Mouse (Mus musculus) Patski (cell line): Measurements from ENCODE around the gene Krtap20-2. TPM values are rescaled to one million over a fixed set of nuclear protein-coding genes. Genes with fewer than 3 reads are reported as not detected.
"Not testable (repeated sequence)": the region's sequence is repeated elsewhere in the genome, so short reads cannot be mapped to it uniquely, and the experiment has no call there.

Experiments
- ATAC-seq: fragments of 100-300 bp; one replicate; pipeline ENCODE4 v1.8.0; 2021
- CTCF ChIA-PET: fragments of 350-600 bp; sonication (Branson Sonifier 250); formaldehyde crosslinking; loops from one replicate; lab custom pipeline; 2022; ENCODE audit warnings: inconsistent platforms; lab: Charles Lee
- POLR2A ChIA-PET: fragments of 350-600 bp; sonication (Branson Sonifier 250); formaldehyde crosslinking; loops from one replicate; lab custom pipeline; 2022; ENCODE audit warnings: antibody characterized with exemption, inconsistent platforms; lab: Charles Lee
- DNase-seq: peaks from one replicate; pipeline ENCODE4 v3.0.0-alpha.2; 2011; ENCODE audit warnings: low read depth, low spot score
- H3K27me3 ChIP-seq: fragments of 371-371 bp; one replicate; pipeline ENCODE4 v1.5.1; 2021
- CTCF ChIP-seq: fragments of 100-300 bp; IDR thresholded peaks from one replicate; pipeline ENCODE4 v1.5.1; 2021
- in situ Hi-C: fragments of 300-500 bp; cut with MboI; formaldehyde crosslinking; loops from 3 replicates; pipeline ENCODE4 v1.11.1; 2018; ENCODE audit warnings: low pct_unique_long_range_greater_than_20kb, mixed read lengths
- polyA plus RNA-seq: library from polyadenylated mRNA; unstranded; gene quantifications from one replicate; pipeline ENCODE4 v1.2.3, GENCODE M21; 2021

Krtap20-2 gene
- polyA plus RNA-seq: not detected

- no peak for TF ChIP-seq CTCF
- ATAC-seq: no peak
- CTCF ChIA-PET: interaction anchor here (0.9 kb wide), 1 partner anchor 17 kb away, joined by 4 read pairs; no protein-coding TSS in a partner anchor
- DNase-seq: no peak
- H3K27me3 ChIP-seq: no peaks in the 10 kb centered on the region
- in situ Hi-C loops: no loop called here
- POLR2A ChIA-PET: no interaction called here
Measured at GRCm38 (mm10) chr16:89205561-89205960, at the start of gene Krtap20-2. Krtap20-2 (plus strand) TSS chr16:89205861.

- ChIA-PET POLR2A (no interaction called here), CTCF (no interaction called here)
- no peak for TF ChIP-seq CTCF
- in situ Hi-C loops: no loop called here
- DNase-seq (no peak), ATAC-seq (no peak)
- H3K27me3 ChIP-seq: no peaks in the 10 kb centered on the region
Measured at GRCm38 (mm10) chr16:89157652-89158051, 48.0 kb upstream of the Krtap20-2 start, which contains the start of gene Gm9789. Gm9789 (plus strand) TSS chr16:89157952.

- in situ Hi-C loops, DNase-seq, CTCF ChIA-PET, ATAC-seq, H3K27me3 ChIP-seq: not testable (repeated sequence)
- POLR2A ChIA-PET: interaction anchor here (0.6 kb wide), 1 partner anchor 192 kb away, joined by 5 read pairs; no protein-coding TSS in a partner anchor
Measured at GRCm38 (mm10) chr16:89169190-89169589, 36.5 kb upstream of the Krtap20-2 start, which contains the start of gene Gm7735. Gm7735 (plus strand) TSS chr16:89169490.

GRCm38 (mm10) chr16:89174435-89174834 lies 31.2 kb upstream of the Krtap20-2 start, which contains the start of gene 1110057P08Rik:
1110057P08Rik (plus strand) TSS chr16:89174735.
- ATAC-seq: no peak
- no peaks in the 10 kb centered on the region for H3K27me3 ChIP-seq
- ChIA-PET POLR2A (interaction anchor here (0.7 kb wide), 1 partner anchor 682 kb away, joined by 3 read pairs; no protein-coding TSS in a partner anchor), CTCF (interaction anchor here (1.0 kb wide), 1 partner anchor 14 kb away, joined by 4 read pairs; no protein-coding TSS in a partner anchor)
- in situ Hi-C loops: no loop called here
- no peak for DNase-seq
- TF ChIP-seq CTCF: no peak

GRCm38 (mm10) chr16:89188621-89189020 lies 17.0 kb upstream of the Krtap20-2 start:
- in situ Hi-C loops: no loop called here
- no peak for ATAC-seq
- peak; percentile 10 for TF ChIP-seq CTCF
- no peaks in the 10 kb centered on the region for H3K27me3 ChIP-seq
- ChIA-PET POLR2A (no interaction called here), CTCF (interaction anchor here (1.4 to 1.6 kb wide), 2 partner anchors 14 to 17 kb away, joined by 4 read pairs; partner anchors contain the start of genes 1110057P08Rik and Krtap20-2)
- no peak for DNase-seq

Other genes with a start within 250 kb of the Krtap20-2 start
- gene Krtap16-3, start 243.0 kb upstream of the Krtap20-2 start, polyA plus RNA-seq: not detected
- gene Krtap22-2, start 195.1 kb upstream of the Krtap20-2 start, polyA plus RNA-seq: not detected
- gene Gm10229, start 190.6 kb upstream of the Krtap20-2 start, polyA plus RNA-seq: not detected
- not detected for gene Krtap6-1, start 174.2 kb upstream of the Krtap20-2 start, polyA plus RNA-seq
- not detected for gene Gm10228, start 164.4 kb upstream of the Krtap20-2 start, polyA plus RNA-seq
- not detected for gene Krtap6-5, start 158.0 kb upstream of the Krtap20-2 start, polyA plus RNA-seq
- gene 1110025L11Rik, start 141.9 kb upstream of the Krtap20-2 start, polyA plus RNA-seq: not detected
- not detected for gene Krtap6-3, start 121.8 kb upstream of the Krtap20-2 start, polyA plus RNA-seq
- not detected for gene Gm6358, start 65.0 kb upstream of the Krtap20-2 start, polyA plus RNA-seq
- not detected for gene Gm10061, start 54.8 kb upstream of the Krtap20-2 start, polyA plus RNA-seq
- gene Gm9789, start 47.9 kb upstream of the Krtap20-2 start, polyA plus RNA-seq: not detected
- gene Gm7735, start 36.4 kb upstream of the Krtap20-2 start, polyA plus RNA-seq: not detected
- gene 1110057P08Rik, start 31.1 kb upstream of the Krtap20-2 start, polyA plus RNA-seq: not detected
- not detected for gene Krtap21-1, start 198.0 kb downstream of the Krtap20-2 start, polyA plus RNA-seq
- gene Krtap6-2, start 214.2 kb downstream of the Krtap20-2 start, polyA plus RNA-seq: not detected